Comparison of ENCODE assay signal across 21 mouse cellular contexts in genomic region chr15:99855119-99855518, GRCm38 (mm10). TPM values are rescaled to one million over a fixed set of nuclear protein-coding genes. Genes with fewer than 3 reads are reported as not detected.
DNase-seq lines count a peak whose midpoint lies in the region; ATAC-seq and TF ChIP-seq lines count a peak whose summit lies in the region.
"Had no signal": no experiment of that assay in that cellular context is flagged by ENCODE, and none has a peak within 500 bp of the region (broad histone marks: within the 10 kb centered on the region; RNA-seq: fewer than 3 reads in every experiment).

No protein-coding gene starts in this region.

- WGBS in forebrain, embryonic 11.5 days = 38% methylated on average over 3 of the region's 3 CpGs
- 19% methylated on average over 3 of the region's 3 CpGs for WGBS in forebrain, embryonic 16.5 days
- WGBS in forebrain, embryonic 15.5 days = 31% methylated on average over 3 of the region's 3 CpGs

- no peak overlapping the region for H3K9ac ChIP-seq in forebrain, embryonic 11.5 days (ENCODE audit: low read length)
- no peak overlapping the region for H3K9ac ChIP-seq in forebrain, embryonic 16.5 days (replicated peaks; ENCODE audit: low read depth, low read length)
- no peak overlapping the region for H3K9ac ChIP-seq in forebrain, embryonic 15.5 days (replicated peaks)
- H3K9ac ChIP-seq: limb, embryonic 13.5 days; liver, embryonic 15.5 days; stomach, embryonic 15.5 days had no signal

- peaks cover 2% of the 10 kb centered on the region; the same call in 1 of the 2 replicates for H3K4me1 ChIP-seq in forebrain, embryonic 11.5 days (replicated peaks; ENCODE audit: control insufficient read depth, insufficient read depth, low read length)
- peaks cover 8% of the 10 kb centered on the region for H3K4me1 ChIP-seq in forebrain, embryonic 16.5 days (replicated peaks; ENCODE audit: control insufficient read depth, insufficient read depth, low read length)
- H3K4me1 ChIP-seq in forebrain, embryonic 15.5 days = peaks cover 12% of the 10 kb centered on the region

- DNase-seq in forebrain, embryonic 11.5 days (ENCODE audit: low spot score) = no peak
- DNase-seq in layer of hippocampus, adult 2 months (ENCODE audit: low spot score in 2 of 2) = no peak
- DNase-seq in layer of hippocampus, adult 9-11 months = no peak
- DNase-seq in brain, adult 2 months (ENCODE audit: low read depth, low spot score) = peak; percentile 17
- no peak for DNase-seq in cerebellum, adult 8-10 months
- DNase-seq in Muller cell, postnatal 12 days (ENCODE audit: inconsistent ontology term) = no peak
- DNase-seq: cerebellum, adult 2 months; layer of hippocampus, postnatal 36 days; right cerebral cortex, adult 18-20 months; right cerebral cortex, postnatal 4 days; thymus, postnatal 25 days had no signal

- ATAC-seq in forebrain, embryonic 11.5 days (replicated peaks; ENCODE audit: low FRiP score) = no peak
- ATAC-seq in forebrain, embryonic 16.5 days = no peak
- ATAC-seq in forebrain, embryonic 15.5 days (replicated peaks) = no peak
- ATAC-seq: CD4-positive, CD25-positive, alpha-beta regulatory T cell, adult 4 months; intestine, postnatal 0 days had no signal

- peak overlapping the region; percentile 7; the same call in 1 of the 2 replicates for H3K27ac ChIP-seq in forebrain, embryonic 11.5 days (ENCODE audit: low read depth, low read length)
- H3K27ac ChIP-seq in forebrain, embryonic 16.5 days (ENCODE audit: low read length) = no peak overlapping the region
- H3K27ac ChIP-seq in layer of hippocampus, adult 2 months = peak overlapping the region; percentile 43; the same call in 1 of the 2 replicates
- 0 out of 2 replicates have a peak overlapping the region, but pooled peaks have one; percentile 29 for H3K27ac ChIP-seq in forebrain, embryonic 15.5 days (replicated peaks)
- H3K27ac ChIP-seq: heart, embryonic 10.5 days; hindbrain, embryonic 10.5 days; limb, embryonic 13.5 days; liver, embryonic 15.5 days; macrophage; stomach, embryonic 15.5 days had no signal

- no peaks in the 10 kb centered on the region for H3K9me3 ChIP-seq in forebrain, embryonic 11.5 days (ENCODE audit: control insufficient read depth, low read length)
- no peaks in the 10 kb centered on the region for H3K9me3 ChIP-seq in forebrain, embryonic 16.5 days (ENCODE audit: control insufficient read depth, low read length)
- no peaks in the 10 kb centered on the region for H3K9me3 ChIP-seq in forebrain, embryonic 15.5 days
- H3K9me3 ChIP-seq: heart, embryonic 10.5 days; hindbrain, embryonic 10.5 days; limb, embryonic 13.5 days; liver, embryonic 15.5 days; stomach, embryonic 15.5 days had no signal

- H3K4me3 ChIP-seq in forebrain, embryonic 11.5 days (ENCODE audit: low read depth, low read length) = no peak overlapping the region
- H3K4me3 ChIP-seq in forebrain, embryonic 16.5 days (replicated peaks; ENCODE audit: low read length) = no peak overlapping the region
- no peak overlapping the region for H3K4me3 ChIP-seq in layer of hippocampus, adult 2 months
- H3K4me3 ChIP-seq in forebrain, embryonic 15.5 days = no peak overlapping the region
- H3K4me3 ChIP-seq: heart, embryonic 10.5 days; hindbrain, embryonic 10.5 days; limb, embryonic 13.5 days; liver, embryonic 15.5 days; stomach, embryonic 15.5 days had no signal

- H3K36me3 ChIP-seq in forebrain, embryonic 11.5 days (ENCODE audit: control insufficient read depth, insufficient read depth, low read length) = no peaks in the 10 kb centered on the region
- no peaks in the 10 kb centered on the region for H3K36me3 ChIP-seq in forebrain, embryonic 16.5 days (ENCODE audit: control insufficient read depth, insufficient read depth)
- H3K36me3 ChIP-seq in forebrain, embryonic 15.5 days = no peaks in the 10 kb centered on the region
- H3K36me3 ChIP-seq: heart, embryonic 10.5 days; hindbrain, embryonic 10.5 days; limb, embryonic 13.5 days; liver, embryonic 15.5 days; stomach, embryonic 15.5 days had no signal

- no peak overlapping the region for H3K4me2 ChIP-seq in forebrain, embryonic 11.5 days (ENCODE audit: low read depth, low read length, severe bottlenecking)
- H3K4me2 ChIP-seq in forebrain, embryonic 16.5 days (ENCODE audit: low read length) = no peak overlapping the region
- H3K4me2 ChIP-seq in forebrain, embryonic 15.5 days (replicated peaks) = no peak overlapping the region
- H3K4me2 ChIP-seq: limb, embryonic 13.5 days; liver, embryonic 15.5 days; stomach, embryonic 15.5 days had no signal

- no peaks in the 10 kb centered on the region for H3K27me3 ChIP-seq in forebrain, embryonic 11.5 days (ENCODE audit: control insufficient read depth, insufficient read depth, low read length)
- no peaks in the 10 kb centered on the region for H3K27me3 ChIP-seq in forebrain, embryonic 16.5 days (replicated peaks; ENCODE audit: control insufficient read depth, insufficient read depth, low read length)
- H3K27me3 ChIP-seq in forebrain, embryonic 15.5 days = no peaks in the 10 kb centered on the region
- H3K27me3 ChIP-seq: limb, embryonic 13.5 days; liver, embryonic 15.5 days; stomach, embryonic 15.5 days had no signal

- no peak for TF ChIP-seq CTCF in layer of hippocampus, adult 2 months (conservative IDR thresholded peaks at IDR 0.05)

RNA-seq across cellular contexts. Expression of gene Lima1, which starts 20.1 kb away (rescaled TPM):
- polyA plus RNA-seq in forebrain, embryonic 11.5 days (2014; fragmentation: Nextera tagmentation; extraction: Ambion mirVana) = 40.3 and 40.5 TPM in 2 replicates
- polyA plus RNA-seq in forebrain, embryonic 16.5 days (2015; fragmentation: Nextera tagmentation; extraction: Ambion mirVana) = 38.0 and 43.5 TPM in 2 replicates
- total RNA-seq in layer of hippocampus, adult 2 months (2021) = 10 to 100 TPM; 11.0 to 12.1 TPM
- 37.9 and 38.4 TPM in 2 replicates for polyA plus RNA-seq in forebrain, embryonic 15.5 days (2015; fragmentation: Nextera tagmentation; extraction: Ambion mirVana)
